Mouse (Mus musculus) thymus, postnatal 36 days (tissue): ENCODE measurements around the gene Vwa2.
A peak's percentile ranks its signal among the peaks of the same experiment; 100 is the strongest.

Experiments
- DNase-seq, 2 experiments: peaks; one replicate each; pipeline ENCODE4 v3.0.0; 2022; ENCODE audit warnings: mixed read lengths in 2 of 2

Vwa2 gene

GRCm38 (mm10) chr19:56873816-56874600, at the start of gene Vwa2:
Gene Vwa2, plus strand, starts transcription at chr19:56874249.
- peak; percentile 21 to 42 for DNase-seq

GRCm38 (mm10) chr19:56826047-56826631, 47.9 kb upstream of the Vwa2 start, which contains the start of gene Tdrd1:
Gene Tdrd1, plus strand, starts transcription at chr19:56826209.
- no peak for DNase-seq

GRCm38 (mm10) chr19:56828305-56828704, 45.7 kb upstream of the Vwa2 start:
- no peak for DNase-seq

- DNase-seq, result no peak
Measured at GRCm38 (mm10) chr19:56829267-56829666, 44.8 kb upstream of the Vwa2 start.

- no peak for DNase-seq
Measured at GRCm38 (mm10) chr19:56830163-56830562, 43.9 kb upstream of the Vwa2 start.

- DNase-seq, result no peak
Measured at GRCm38 (mm10) chr19:56835340-56835739, 38.7 kb upstream of the Vwa2 start.

GRCm38 (mm10) chr19:56838942-56839706, 34.9 kb upstream of the Vwa2 start:
- DNase-seq, result no peak

- DNase-seq, result no peak
Measured at GRCm38 (mm10) chr19:56842974-56843373, 31.1 kb upstream of the Vwa2 start.

GRCm38 (mm10) chr19:56852590-56852989, 21.5 kb upstream of the Vwa2 start:
- no peak for DNase-seq

GRCm38 (mm10) chr19:56856455-56856854, 17.6 kb upstream of the Vwa2 start:
- DNase-seq, result no peak

GRCm38 (mm10) chr19:56867701-56868100, 6.3 kb upstream of the Vwa2 start:
- no peak for DNase-seq

GRCm38 (mm10) chr19:56874601-56875315, 709 bp downstream of the Vwa2 start:
- no peak for DNase-seq

GRCm38 (mm10) chr19:56877364-56877763, 3.3 kb downstream of the Vwa2 start:
- DNase-seq, result no peak

- DNase-seq, result no peak
Measured at GRCm38 (mm10) chr19:56887879-56888278, 13.8 kb downstream of the Vwa2 start.

GRCm38 (mm10) chr19:56888654-56889053, 14.6 kb downstream of the Vwa2 start:
- no peak for DNase-seq

GRCm38 (mm10) chr19:56891438-56891837, 17.4 kb downstream of the Vwa2 start:
- no peak for DNase-seq

- no peak for DNase-seq
Measured at GRCm38 (mm10) chr19:56892586-56892985, 18.5 kb downstream of the Vwa2 start.

- no peak for DNase-seq
Measured at GRCm38 (mm10) chr19:56893326-56893725, 19.3 kb downstream of the Vwa2 start.

- DNase-seq, result no peak
Measured at GRCm38 (mm10) chr19:56897654-56898053, 23.6 kb downstream of the Vwa2 start.

- no peak for DNase-seq
Measured at GRCm38 (mm10) chr19:56904095-56904494, 30.0 kb downstream of the Vwa2 start.

- no peak for DNase-seq
Measured at GRCm38 (mm10) chr19:56905395-56905794, 31.3 kb downstream of the Vwa2 start.

- no peak for DNase-seq
Measured at GRCm38 (mm10) chr19:56907850-56908249, 33.8 kb downstream of the Vwa2 start.
